Mouse (Mus musculus) G1E (cell line): ENCODE data around the gene Tymp. TPM values are rescaled to one million over a fixed set of nuclear protein-coding genes. Genes with fewer than 3 reads are reported as not detected.

Source experiments
- ATAC-seq: 2 replicates; pipeline ENCODE4 v1.8.0; 2016; ENCODE audit warnings: mild to moderate bottlenecking; ENCODE audit not compliant: insufficient number of reproducible peaks, poor library complexity, low FRiP score, severe bottlenecking; ENCODE audit errors: extremely low read depth
- DNase-seq: peaks from one replicate; pipeline ENCODE4 v3.0.0; 2012; ENCODE audit warnings: low spot score
- H3K27me3 ChIP-seq: 2 replicates; pipeline ENCODE4 v1.6.1; 2012; ENCODE audit warnings: mild to moderate bottlenecking, low read length, inconsistent platforms; ENCODE audit not compliant: insufficient read depth
- H3K36me3 ChIP-seq: replicated peaks from 2 replicates; pipeline ENCODE3; 2012; ENCODE audit warnings: mild to moderate bottlenecking, inconsistent platforms
- H3K4me1 ChIP-seq: 2 replicates; pipeline ENCODE4 v1.6.1; 2012; ENCODE audit warnings: low read depth, low read length, inconsistent platforms, mixed read lengths; ENCODE audit not compliant: insufficient read depth
- H3K4me3 ChIP-seq: 2 replicates; pipeline ENCODE4 v1.5.1; 2012; ENCODE audit warnings: low read depth, mild to moderate bottlenecking, inconsistent platforms, low read length, moderate library complexity, mixed read lengths
- H3K9me3 ChIP-seq: replicated peaks from 2 replicates; pipeline ENCODE4 v1.6.1; 2012; ENCODE audit warnings: inconsistent platforms
- CTCF ChIP-seq: IDR thresholded peaks from 2 replicates; pipeline ENCODE4 v1.5.1; 2012; ENCODE audit warnings: low read depth, low read length, inconsistent platforms, mixed read lengths
- GATA1 ChIP-seq: IDR thresholded peaks from 2 replicates; pipeline ENCODE4 v1.6.1; 2012; ENCODE audit warnings: borderline replicate concordance, low read length, inconsistent platforms, mixed read lengths
- GATA2 ChIP-seq: IDR thresholded peaks from 2 replicates; pipeline ENCODE4 v1.6.1; 2012; ENCODE audit warnings: low read depth, low read length, inconsistent platforms, borderline replicate concordance
- POLR2AphosphoS5 ChIP-seq: IDR thresholded peaks from 2 replicates; pipeline ENCODE4 v1.6.1; 2012; ENCODE audit warnings: low read depth, low read length, inconsistent platforms; ENCODE audit not compliant: insufficient replicate concordance
- TAL1 ChIP-seq: conservative IDR thresholded peaks from 2 replicates; pipeline ENCODE4 v1.6.1; 2012; ENCODE audit warnings: low read depth, low read length, inconsistent platforms, mixed read lengths
- polyA plus RNA-seq: library from polyadenylated mRNA; stranded (reverse); fragments of >175 nt; gene quantifications from 2 replicates; pipeline ENCODE4 v1.2.3, GENCODE M21; 2012
- total RNA-seq, 2 experiments: library from RNA; stranded (forward) in 1 of 2; stranded (reverse) in 1 of 2; fragments of 200-1000 nt in 1 of 2; fragments of >200 nt in 1 of 2; fragmentation: Nextera tagmentation in 1 of 2; gene quantifications; 2 replicates each; pipeline ENCODE4 v1.2.3; 2014 to 2017

Tymp gene
- total and polyA plus RNA-seq, 3 experiments: 0.27 to 0.69 TPM; not detected in 1

- peak overlapping the region; percentile 78 for H3K4me3 ChIP-seq
- H3K36me3 ChIP-seq: peaks cover 72% of the 10 kb centered on the region
- peaks cover 40% of the 10 kb centered on the region for H3K4me1 ChIP-seq
- no peaks in the 10 kb centered on the region for H3K27me3 ChIP-seq
- DNase-seq (no peak), ATAC-seq (no peak)
- no peaks in the 10 kb centered on the region for H3K9me3 ChIP-seq
- no peak for TF ChIP-seq GATA2
- no peak for TF ChIP-seq CTCF
- TF ChIP-seq TAL1: no peak
- no peak for TF ChIP-seq GATA1
- TF ChIP-seq POLR2AphosphoS5: no peak
Observed at GRCm38 (mm10) chr15:89354455-89354854, 22.4 kb downstream of the Tymp start.

- H3K9me3 ChIP-seq: no peaks in the 10 kb centered on the region
- H3K4me3 ChIP-seq: peak overlapping the region; percentile 48; the same call in 1 of the 2 replicates
- TF ChIP-seq CTCF: no peak
- TF ChIP-seq TAL1: no peak
- no peak for TF ChIP-seq GATA2
- no peak for TF ChIP-seq POLR2AphosphoS5
- no peak for TF ChIP-seq GATA1
- no peak for DNase-seq
- ATAC-seq: no peak
- H3K36me3 ChIP-seq: peaks cover 67% of the 10 kb centered on the region
- peaks cover 36% of the 10 kb centered on the region for H3K4me1 ChIP-seq
- H3K27me3 ChIP-seq: no peaks in the 10 kb centered on the region
Observed at GRCm38 (mm10) chr15:89353837-89354236, 23.0 kb downstream of the Tymp start.

- Histone ChIP-seq H3K27me3 (no peaks in the 10 kb centered on the region), H3K4me1 (peaks cover 27% of the 10 kb centered on the region), H3K36me3 (peaks cover 61% of the 10 kb centered on the region), H3K4me3 (no peak overlapping the region), H3K9me3 (no peaks in the 10 kb centered on the region)
- DNase-seq: no peak
- ATAC-seq: no peak
- TF ChIP-seq GATA2 (no peak), CTCF (no peak), POLR2AphosphoS5 (no peak), GATA1 (no peak), TAL1 (no peak)
Observed at GRCm38 (mm10) chr15:89352795-89353194, 24.0 kb downstream of the Tymp start.

- ATAC-seq (no peak), DNase-seq (no peak)
- H3K36me3 ChIP-seq: peaks cover 54% of the 10 kb centered on the region
- no peaks in the 10 kb centered on the region for H3K27me3 ChIP-seq
- TF ChIP-seq CTCF: no peak
- no peak for TF ChIP-seq TAL1
- no peak for TF ChIP-seq GATA1
- no peak for TF ChIP-seq POLR2AphosphoS5
- no peak for TF ChIP-seq GATA2
- no peaks in the 10 kb centered on the region for H3K9me3 ChIP-seq
- H3K4me3 ChIP-seq: no peak overlapping the region
- peaks cover 20% of the 10 kb centered on the region for H3K4me1 ChIP-seq
Observed at GRCm38 (mm10) chr15:89352054-89352453, 24.8 kb downstream of the Tymp start.

- ATAC-seq: no peak
- H3K9me3 ChIP-seq: no peaks in the 10 kb centered on the region
- H3K4me3 ChIP-seq: no peak overlapping the region
- no peak for DNase-seq
- no peaks in the 10 kb centered on the region for H3K27me3 ChIP-seq
- TF ChIP-seq TAL1 (no peak), CTCF (no peak), GATA1 (no peak), GATA2 (no peak), POLR2AphosphoS5 (no peak)
- H3K4me1 ChIP-seq: peaks cover 20% of the 10 kb centered on the region
- H3K36me3 ChIP-seq: peaks cover 54% of the 10 kb centered on the region
Observed at GRCm38 (mm10) chr15:89351302-89351701, 25.5 kb downstream of the Tymp start.

- peaks cover 20% of the 10 kb centered on the region for H3K4me1 ChIP-seq
- no peak for ATAC-seq
- H3K9me3 ChIP-seq: no peaks in the 10 kb centered on the region
- no peaks in the 10 kb centered on the region for H3K27me3 ChIP-seq
- H3K4me3 ChIP-seq: no peak overlapping the region
- TF ChIP-seq GATA1: no peak
- no peak for TF ChIP-seq CTCF
- TF ChIP-seq POLR2AphosphoS5: no peak
- TF ChIP-seq GATA2: no peak
- TF ChIP-seq TAL1: no peak
- peaks cover 54% of the 10 kb centered on the region for H3K36me3 ChIP-seq
- DNase-seq: no peak
Observed at GRCm38 (mm10) chr15:89350447-89350846, 26.4 kb downstream of the Tymp start.

GRCm38 (mm10) chr15:89343325-89343724 is 33.5 kb downstream of the Tymp start:
- no peaks in the 10 kb centered on the region for H3K36me3 ChIP-seq
- DNase-seq: no peak
- H3K4me3 ChIP-seq: no peak overlapping the region
- no peaks in the 10 kb centered on the region for H3K9me3 ChIP-seq
- ATAC-seq: no peak
- no peak for TF ChIP-seq POLR2AphosphoS5
- TF ChIP-seq GATA2: no peak
- TF ChIP-seq CTCF: no peak
- TF ChIP-seq GATA1: no peak
- no peak for TF ChIP-seq TAL1
- H3K27me3 ChIP-seq: peaks cover 6% of the 10 kb centered on the region; the same call in 1 of the 2 replicates
- H3K4me1 ChIP-seq: peaks cover 7% of the 10 kb centered on the region
